Mouse (Mus musculus) neural tube, embryonic 13.5 days (tissue): ENCODE results near the gene Pias1. TPM values are rescaled to one million over a fixed set of nuclear protein-coding genes. Genes with fewer than 3 reads are reported as not detected.
A peak's percentile ranks its signal among the peaks of the same experiment; 100 is the strongest.

Experiments used
- ATAC-seq: fragments of 200-750 bp; cut with Nextera tagmentation; 2 replicates; pipeline ENCODE4 v1.8.0; 2017; ENCODE audit warnings: low read depth, mild to moderate bottlenecking, moderate TSS enrichment, moderate library complexity
- H3K27ac ChIP-seq: fragments of 300-500 bp; sonication (generic); replicated peaks from 2 replicates; pipeline ENCODE4 v1.5.1; 2015; ENCODE audit warnings: moderate library complexity, mild to moderate bottlenecking, inconsistent platforms
- H3K27me3 ChIP-seq: fragments of 300-500 bp; sonication (generic); 2 replicates; pipeline ENCODE4 v1.6.1; 2015; ENCODE audit warnings: mild to moderate bottlenecking, inconsistent platforms
- H3K36me3 ChIP-seq: fragments of 300-500 bp; sonication (generic); 2 replicates; pipeline ENCODE4 v1.6.1; 2015; ENCODE audit warnings: mild to moderate bottlenecking, inconsistent platforms
- H3K4me1 ChIP-seq: fragments of 300-500 bp; sonication (generic); replicated peaks from 2 replicates; pipeline ENCODE4 v1.6.1; 2015; ENCODE audit warnings: inconsistent platforms
- H3K4me2 ChIP-seq: fragments of 300-500 bp; sonication (generic); 2 replicates; pipeline ENCODE4 v1.6.1; 2015; ENCODE audit warnings: inconsistent platforms, mild to moderate bottlenecking, moderate library complexity
- H3K4me3 ChIP-seq: fragments of 300-500 bp; sonication (generic); 2 replicates; pipeline ENCODE4 v1.5.1; 2015; ENCODE audit warnings: mild to moderate bottlenecking, inconsistent platforms
- H3K9ac ChIP-seq: fragments of 300-500 bp; sonication (generic); 2 replicates; pipeline ENCODE4 v1.6.1; 2015; ENCODE audit warnings: moderate library complexity, mild to moderate bottlenecking, inconsistent platforms
- H3K9me3 ChIP-seq: fragments of 300-500 bp; sonication (generic); 2 replicates; pipeline ENCODE4 v1.6.1; 2016; ENCODE audit warnings: inconsistent platforms
- WGBS: fragments of 180-500 bp; shearing (Covaris S2); methylation state at CpG from one replicate; pipeline ENCODE4 v1.1.7; 2015; 5-methylcytosine and 5-hydroxymethylcytosine counted together
- polyA plus RNA-seq: library from polyadenylated mRNA; unstranded; fragments of >200 nt; fragmentation: Nextera tagmentation; extraction: Ambion mirVana; gene quantifications from 2 replicates; pipeline ENCODE4 v1.2.1, GENCODE M21; 2015

The Pias1 gene
- 53.1 and 59.3 TPM in 2 replicates for polyA plus RNA-seq

GRCm38 (mm10) chr9:62987824-62988223, at the start of gene Pias1:
TSS of gene Pias1 (minus strand) at chr9:62987924.
- no peaks in the 10 kb centered on the region for H3K27me3 ChIP-seq
- H3K4me2 ChIP-seq, result no peak within 1 kb of the TSS
- no peak within 1 kb of the TSS for H3K4me3 ChIP-seq
- H3K9me3 ChIP-seq, result no peaks in the 10 kb centered on the region
- WGBS, result 82% methylated on average over 5 of the region's 5 CpGs
- H3K36me3 ChIP-seq, result no peaks in the 10 kb centered on the region
- H3K27ac ChIP-seq, result no peak within 1 kb of the TSS
- H3K4me1 ChIP-seq, result no peaks in the 10 kb centered on the region
- ATAC-seq, result no peak
- H3K9ac ChIP-seq, result no peak within 1 kb of the TSS

- 85% methylated on average over 2 of the region's 2 CpGs for WGBS
- no peak overlapping the region for H3K4me3 ChIP-seq
Observed at GRCm38 (mm10) chr9:63035431-63035830, 47.7 kb upstream of the Pias1 start.

GRCm38 (mm10) chr9:63031011-63031782, 43.5 kb upstream of the Pias1 start:
- ATAC-seq, result no peak
- Histone ChIP-seq H3K27ac (no peak overlapping the region), H3K4me3 (no peak overlapping the region), H3K36me3 (no peaks in the 10 kb centered on the region), H3K4me1 (no peaks in the 10 kb centered on the region), H3K4me2 (no peak overlapping the region), H3K9me3 (no peaks in the 10 kb centered on the region), H3K9ac (no peak overlapping the region), H3K27me3 (no peaks in the 10 kb centered on the region)
- 48% methylated on average over 13 of the region's 13 CpGs for WGBS

More at GRCm38 (mm10) chr9:63035431-63035830, 47.7 kb upstream of the Pias1 start:
- Histone ChIP-seq H3K9ac (no peak overlapping the region), H3K27ac (no peak overlapping the region), H3K4me2 (no peak overlapping the region), H3K36me3 (no peaks in the 10 kb centered on the region), H3K4me1 (no peaks in the 10 kb centered on the region), H3K27me3 (no peaks in the 10 kb centered on the region), H3K9me3 (no peaks in the 10 kb centered on the region)
- no peak for ATAC-seq

- Histone ChIP-seq H3K4me1 (no peaks in the 10 kb centered on the region), H3K9me3 (peaks cover 4% of the 10 kb centered on the region; the same call in 1 of the 2 replicates), H3K4me2 (no peak overlapping the region), H3K4me3 (no peak overlapping the region), H3K27me3 (no peaks in the 10 kb centered on the region), H3K9ac (no peak overlapping the region), H3K36me3 (no peaks in the 10 kb centered on the region), H3K27ac (no peak overlapping the region)
- no peak for ATAC-seq
- 98% methylated on average over 1 of the region's 1 CpGs for WGBS
Observed at GRCm38 (mm10) chr9:63022486-63022885, 34.8 kb upstream of the Pias1 start.

GRCm38 (mm10) chr9:63007371-63007770, 19.6 kb upstream of the Pias1 start:
- no peaks in the 10 kb centered on the region for H3K4me1 ChIP-seq
- WGBS, result 92% methylated on average over 4 of the region's 4 CpGs
- no peak overlapping the region for H3K27ac ChIP-seq
- no peak overlapping the region for H3K9ac ChIP-seq
- ATAC-seq, result no peak
- H3K9me3 ChIP-seq, result no peaks in the 10 kb centered on the region
- H3K4me3 ChIP-seq, result no peak overlapping the region
- H3K27me3 ChIP-seq, result no peaks in the 10 kb centered on the region
- no peak overlapping the region for H3K4me2 ChIP-seq
- H3K36me3 ChIP-seq, result no peaks in the 10 kb centered on the region

GRCm38 (mm10) chr9:63006081-63006820, 18.5 kb upstream of the Pias1 start:
- no peak overlapping the region for H3K27ac ChIP-seq
- WGBS, result 80% methylated on average over 6 of the region's 6 CpGs

GRCm38 (mm10) chr9:62998561-62998960, 10.8 kb upstream of the Pias1 start:
- Histone ChIP-seq H3K36me3 (no peaks in the 10 kb centered on the region), H3K4me3 (no peak overlapping the region), H3K27ac (no peak overlapping the region), H3K9me3 (no peaks in the 10 kb centered on the region), H3K4me2 (no peak overlapping the region), H3K9ac (no peak overlapping the region), H3K4me1 (no peaks in the 10 kb centered on the region), H3K27me3 (no peaks in the 10 kb centered on the region)
- 58% methylated on average over 3 of the region's 3 CpGs for WGBS
- no peak for ATAC-seq

More at GRCm38 (mm10) chr9:63006081-63006820, 18.5 kb upstream of the Pias1 start:
- no peak overlapping the region for H3K4me3 ChIP-seq
- H3K27me3 ChIP-seq, result no peaks in the 10 kb centered on the region
- no peak for ATAC-seq
- H3K4me2 ChIP-seq, result no peak overlapping the region
- no peaks in the 10 kb centered on the region for H3K9me3 ChIP-seq
- no peak overlapping the region for H3K9ac ChIP-seq
- H3K4me1 ChIP-seq, result no peaks in the 10 kb centered on the region
- no peaks in the 10 kb centered on the region for H3K36me3 ChIP-seq

- H3K9ac ChIP-seq, result no peak overlapping the region
- 80% methylated on average over 3 of the region's 3 CpGs for WGBS
- ATAC-seq, result no peak
- H3K36me3 ChIP-seq, result no peaks in the 10 kb centered on the region
- no peaks in the 10 kb centered on the region for H3K27me3 ChIP-seq
- no peak overlapping the region for H3K4me3 ChIP-seq
- H3K27ac ChIP-seq, result no peak overlapping the region
- H3K4me2 ChIP-seq, result no peak overlapping the region
- no peaks in the 10 kb centered on the region for H3K4me1 ChIP-seq
- H3K9me3 ChIP-seq, result no peaks in the 10 kb centered on the region
Observed at GRCm38 (mm10) chr9:62997626-62998025, 9.9 kb upstream of the Pias1 start.

GRCm38 (mm10) chr9:62995186-62995585, 7.5 kb upstream of the Pias1 start:
- no peak overlapping the region for H3K4me2 ChIP-seq
- no peaks in the 10 kb centered on the region for H3K9me3 ChIP-seq
- H3K4me3 ChIP-seq, result no peak overlapping the region
- H3K4me1 ChIP-seq, result no peaks in the 10 kb centered on the region
- 73% methylated on average over 2 of the region's 2 CpGs for WGBS
- no peaks in the 10 kb centered on the region for H3K27me3 ChIP-seq
- H3K27ac ChIP-seq, result no peak overlapping the region
- no peak overlapping the region for H3K9ac ChIP-seq
- no peak for ATAC-seq
- H3K36me3 ChIP-seq, result no peaks in the 10 kb centered on the region

GRCm38 (mm10) chr9:62990134-62990533, 2.4 kb upstream of the Pias1 start:
- Histone ChIP-seq H3K27ac (no peak overlapping the region), H3K4me2 (no peak overlapping the region), H3K36me3 (no peaks in the 10 kb centered on the region), H3K27me3 (no peaks in the 10 kb centered on the region), H3K9me3 (no peaks in the 10 kb centered on the region), H3K4me3 (no peak overlapping the region), H3K9ac (no peak overlapping the region), H3K4me1 (no peaks in the 10 kb centered on the region)
- 96% methylated on average over 3 of the region's 3 CpGs for WGBS
- ATAC-seq, result no peak

GRCm38 (mm10) chr9:62980777-62981202, 6.9 kb downstream of the Pias1 start:
- ATAC-seq, result peak; percentile 96
- under 1% methylated on average over 38 of the region's 38 CpGs for WGBS
- Histone ChIP-seq H3K36me3 (no peaks in the 10 kb centered on the region), H3K4me1 (peaks cover 35% of the 10 kb centered on the region), H3K27me3 (no peaks in the 10 kb centered on the region), H3K9me3 (no peaks in the 10 kb centered on the region), H3K27ac (peak overlapping the region; percentile 98), H3K9ac (peak overlapping the region; percentile 92), H3K4me3 (peak overlapping the region; percentile 96), H3K4me2 (peak overlapping the region; percentile 80)

- WGBS, result 1% methylated on average over 37 of the region's 63 CpGs
- H3K9me3 ChIP-seq, result no peaks in the 10 kb centered on the region
- ATAC-seq, result peak; percentile 85
- H3K4me3 ChIP-seq, result peak overlapping the region; percentile 96
- H3K27ac ChIP-seq, result peak overlapping the region; percentile 98
- no peaks in the 10 kb centered on the region for H3K27me3 ChIP-seq
- H3K36me3 ChIP-seq, result no peaks in the 10 kb centered on the region
- H3K4me2 ChIP-seq, result peak overlapping the region; percentile 80
- peaks cover 40% of the 10 kb centered on the region for H3K4me1 ChIP-seq
- peak overlapping the region; percentile 92 for H3K9ac ChIP-seq
Observed at GRCm38 (mm10) chr9:62980162-62980776, 7.5 kb downstream of the Pias1 start.
